Mouse (Mus musculus): ENCODE measurements around the gene Pla2g2f. TPM values are rescaled to one million over a fixed set of nuclear protein-coding genes. Genes with fewer than 3 reads are reported as not detected.

Pla2g2f gene
- polyA plus RNA-seq, 1 experiment from 2014 or later: 6.5 TPM

Other genes with a start within 250 kb of the Pla2g2f start
- gene Vwa5b1, start 121.7 kb downstream of the Pla2g2f start, polyA plus RNA-seq (2014; fragmentation: Nextera tagmentation; extraction: Ambion mirVana): 0.08 and 0.30 TPM in 2 replicates
- 0.17 and 0.61 TPM in 2 replicates for gene Pla2g2c, start 32.8 kb downstream of the Pla2g2f start, polyA plus RNA-seq (2014; fragmentation: Nextera tagmentation; extraction: Ambion mirVana)
- 2.2 and 4.7 TPM in 2 replicates for gene Ubxn10, start 20.5 kb downstream of the Pla2g2f start, polyA plus RNA-seq (2014; fragmentation: Nextera tagmentation; extraction: Ambion mirVana)
- gene Pla2g2d, start 18.1 kb upstream of the Pla2g2f start, polyA plus RNA-seq (2014; fragmentation: Nextera tagmentation; extraction: Ambion mirVana): 0.28 and 0.38 TPM in 2 replicates
- 2.2 and 2.3 TPM in 2 replicates for gene Pla2g5, start 105.9 kb upstream of the Pla2g2f start, polyA plus RNA-seq (2014; fragmentation: Nextera tagmentation; extraction: Ambion mirVana)
- not detected in 2 replicates for gene Gm13030, start 116.3 kb upstream of the Pla2g2f start, polyA plus RNA-seq (2014; fragmentation: Nextera tagmentation; extraction: Ambion mirVana)
- 0.28 and 0.38 TPM in 2 replicates for gene Pla2g2e, start 120.3 kb upstream of the Pla2g2f start, polyA plus RNA-seq (2014; fragmentation: Nextera tagmentation; extraction: Ambion mirVana)
- gene Otud3, start 156.3 kb upstream of the Pla2g2f start, polyA plus RNA-seq (2014; fragmentation: Nextera tagmentation; extraction: Ambion mirVana): 4.0 and 4.1 TPM in 2 replicates
- not detected in 2 replicates for gene Rnf186, start 209.5 kb upstream of the Pla2g2f start, polyA plus RNA-seq (2014; fragmentation: Nextera tagmentation; extraction: Ambion mirVana)
- 3.8 and 4.7 TPM in 2 replicates for gene Tmco4, start 215.3 kb upstream of the Pla2g2f start, polyA plus RNA-seq (2014; fragmentation: Nextera tagmentation; extraction: Ambion mirVana)

Measured in embryonic facial prominence, embryonic 14.5 days (tissue).